Mouse (Mus musculus) thymus, postnatal 14 days (tissue): ENCODE results near the gene Nde1.
A peak's percentile ranks its signal among the peaks of the same experiment; 100 is the strongest.
"Not testable (repeated sequence)": the region's sequence is repeated elsewhere in the genome, so short reads cannot be mapped to it uniquely, and the experiment has no call there.

Experiments used
- DNase-seq: peaks from one replicate; pipeline ENCODE4 v3.0.0; 2021

Nde1 gene

GRCm38 (mm10) chr16:14162988-14163416 lies at the start of gene Nde1, which contains the start of gene Marf1:
TSS of gene Nde1 (plus strand) at chr16:14163275.
TSS of gene Marf1 (minus strand) at chr16:14163351.
- DNase-seq, result peak; percentile 93

GRCm38 (mm10) chr16:14117299-14117698 lies 45.8 kb upstream of the Nde1 start:
- DNase-seq, result no peak

- no peak for DNase-seq
Observed at GRCm38 (mm10) chr16:14120941-14121340, 42.1 kb upstream of the Nde1 start.

GRCm38 (mm10) chr16:14121563-14121962 lies 41.5 kb upstream of the Nde1 start:
- no peak for DNase-seq

GRCm38 (mm10) chr16:14122586-14122985 lies 40.5 kb upstream of the Nde1 start:
- DNase-seq, result no peak

GRCm38 (mm10) chr16:14123901-14124300 lies 39.2 kb upstream of the Nde1 start:
- no peak for DNase-seq

GRCm38 (mm10) chr16:14124709-14125108 lies 38.4 kb upstream of the Nde1 start:
- DNase-seq, result no peak

- DNase-seq, result no peak
Observed at GRCm38 (mm10) chr16:14125253-14125652, 37.8 kb upstream of the Nde1 start.

GRCm38 (mm10) chr16:14128977-14129376 lies 34.1 kb upstream of the Nde1 start:
- DNase-seq, result no peak

- no peak for DNase-seq
Observed at GRCm38 (mm10) chr16:14130796-14131195, 32.3 kb upstream of the Nde1 start.

GRCm38 (mm10) chr16:14131376-14131775 lies 31.7 kb upstream of the Nde1 start:
- DNase-seq, result no peak

GRCm38 (mm10) chr16:14131838-14132237 lies 31.2 kb upstream of the Nde1 start:
- DNase-seq, result no peak

GRCm38 (mm10) chr16:14135014-14135413 lies 28.1 kb upstream of the Nde1 start:
- DNase-seq, result no peak

- no peak for DNase-seq
Observed at GRCm38 (mm10) chr16:14137976-14138561, 25.0 kb upstream of the Nde1 start.

GRCm38 (mm10) chr16:14139106-14139505 lies 24.0 kb upstream of the Nde1 start:
- DNase-seq, result no peak

- no peak for DNase-seq
Observed at GRCm38 (mm10) chr16:14143298-14143697, 19.8 kb upstream of the Nde1 start.

GRCm38 (mm10) chr16:14147712-14148111 lies 15.4 kb upstream of the Nde1 start:
- no peak for DNase-seq

- DNase-seq, result no peak
Observed at GRCm38 (mm10) chr16:14151718-14152117, 11.4 kb upstream of the Nde1 start.

- not testable (repeated sequence) for DNase-seq
Observed at GRCm38 (mm10) chr16:14155638-14156037, 7.4 kb upstream of the Nde1 start.

GRCm38 (mm10) chr16:14156312-14156711 lies 6.8 kb upstream of the Nde1 start:
- DNase-seq, result no peak

GRCm38 (mm10) chr16:14158536-14158935 lies 4.5 kb upstream of the Nde1 start:
- DNase-seq, result no peak

GRCm38 (mm10) chr16:14158936-14159745 lies 3.9 kb upstream of the Nde1 start:
- DNase-seq, result peak; percentile 100

- DNase-seq, result peak; percentile 81
Observed at GRCm38 (mm10) chr16:14159746-14160131, 3.3 kb upstream of the Nde1 start.

- no peak for DNase-seq
Observed at GRCm38 (mm10) chr16:14160941-14161340, 2.1 kb upstream of the Nde1 start.
